ENCODE assay signal across 19 mouse cellular contexts in the genomic region with DNA sequence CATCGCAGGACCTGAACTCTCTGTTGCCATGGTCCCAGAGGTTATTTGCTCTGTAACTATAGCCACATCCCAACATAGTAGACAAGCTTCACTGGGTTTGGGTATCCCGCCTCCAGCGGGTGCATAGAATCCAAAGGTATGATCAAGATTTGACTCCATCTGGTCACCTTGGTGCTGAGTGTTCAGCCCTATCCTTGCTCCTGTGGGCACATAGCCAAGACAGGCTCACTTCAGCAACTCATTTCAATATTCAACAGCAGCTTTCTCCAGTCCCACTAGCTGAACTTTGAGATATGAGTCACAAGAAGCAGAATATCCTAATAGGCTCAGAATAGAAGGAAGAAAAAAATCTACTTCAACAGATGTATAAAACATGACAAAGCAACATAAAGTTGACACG. TPM values are rescaled to one million over a fixed set of nuclear protein-coding genes. Genes with fewer than 3 reads are reported as not detected.
DNase-seq lines count a peak whose midpoint lies in the region; ATAC-seq and TF ChIP-seq lines count a peak whose summit lies in the region.
"Had no signal": no experiment of that assay in that cellular context is flagged by ENCODE, and none has a peak within 500 bp of the region (broad histone marks: within the 10 kb centered on the region; RNA-seq: fewer than 3 reads in every experiment).

No protein-coding gene starts in this region.

- DNase-seq in kidney, adult 2 months, result peak; percentile 35
- no peak for DNase-seq in kidney, adult 11 months
- DNase-seq in kidney, postnatal 0 days (ENCODE audit: low spot score), result peak; percentile 19
- peak; percentile 19 to 37 for DNase-seq in kidney, postnatal 36 days
- no peak for DNase-seq in cerebellum, adult 8-10 months
- no peak for DNase-seq in limb, embryonic 10.5 days (ENCODE audit: low spot score)
- DNase-seq: adrenal gland, adult 8-10 months; adrenal gland, postnatal 36 days; cerebellum, adult 11-12 months; cerebellum, adult 9-11 months; cerebellum, postnatal 36 days; forebrain, postnatal 0 days; gastrocnemius, postnatal 14 days had no signal

- H3K27me3 ChIP-seq in kidney, adult 2 months (replicated peaks; ENCODE audit: control insufficient read depth, insufficient read depth, low read length), result no peaks in the 10 kb centered on the region
- no peaks in the 10 kb centered on the region for H3K27me3 ChIP-seq in intestine, embryonic 15.5 days (replicated peaks)
- no peaks in the 10 kb centered on the region for H3K27me3 ChIP-seq in kidney, postnatal 0 days (ENCODE audit: insufficient read depth, low read length)
- no peaks in the 10 kb centered on the region for H3K27me3 ChIP-seq in limb, embryonic 10.5 days (ENCODE audit: low read depth, poor library complexity, severe bottlenecking)
- H3K27me3 ChIP-seq: CH12.LX; embryonic facial prominence, embryonic 13.5 days; forebrain, embryonic 12.5 days; heart, embryonic 12.5 days had no signal

- H3K4me2 ChIP-seq in intestine, embryonic 15.5 days (replicated peaks), result no peak overlapping the region
- no peak overlapping the region for H3K4me2 ChIP-seq in kidney, postnatal 0 days (ENCODE audit: low read length)
- H3K4me2 ChIP-seq: embryonic facial prominence, embryonic 13.5 days; forebrain, embryonic 12.5 days; heart, embryonic 12.5 days had no signal

- H3K4me3 ChIP-seq in kidney, adult 2 months (ENCODE audit: insufficient read depth, low read depth, low read length), result no peak overlapping the region
- H3K4me3 ChIP-seq in intestine, embryonic 15.5 days (replicated peaks), result no peak overlapping the region
- H3K4me3 ChIP-seq in kidney, postnatal 0 days (replicated peaks; ENCODE audit: low read depth, low read length), result no peak overlapping the region
- H3K4me3 ChIP-seq in limb, embryonic 10.5 days, result no peak overlapping the region
- H3K4me3 ChIP-seq: embryonic facial prominence, embryonic 13.5 days; forebrain, embryonic 12.5 days; heart, embryonic 12.5 days had no signal

- no peak for TF ChIP-seq POLR2A in kidney, adult 2 months (IDR thresholded peaks at IDR 0.05; ENCODE audit: low read depth, low read length)

- H3K9ac ChIP-seq in intestine, embryonic 15.5 days, result no peak overlapping the region
- no peak overlapping the region for H3K9ac ChIP-seq in kidney, postnatal 0 days (ENCODE audit: low read depth, low read length)
- H3K9ac ChIP-seq: embryonic facial prominence, embryonic 13.5 days; forebrain, embryonic 12.5 days; forebrain, postnatal 0 days; heart, embryonic 12.5 days had no signal

- H3K36me3 ChIP-seq in kidney, adult 2 months (ENCODE audit: control insufficient read depth, insufficient read depth, low read length), result no peaks in the 10 kb centered on the region
- no peaks in the 10 kb centered on the region for H3K36me3 ChIP-seq in intestine, embryonic 15.5 days
- H3K36me3 ChIP-seq in kidney, postnatal 0 days (ENCODE audit: insufficient read depth, low read length), result no peaks in the 10 kb centered on the region
- no peaks in the 10 kb centered on the region for H3K36me3 ChIP-seq in limb, embryonic 10.5 days
- H3K36me3 ChIP-seq: embryonic facial prominence, embryonic 13.5 days; forebrain, embryonic 12.5 days; heart, embryonic 12.5 days had no signal

- no peak overlapping the region for H3K27ac ChIP-seq in kidney, adult 2 months (ENCODE audit: insufficient read depth, low read depth, low read length)
- H3K27ac ChIP-seq in intestine, embryonic 15.5 days, result no peak overlapping the region
- no peak overlapping the region for H3K27ac ChIP-seq in kidney, postnatal 0 days
- H3K27ac ChIP-seq in limb, embryonic 10.5 days, result no peak overlapping the region
- H3K27ac ChIP-seq: embryonic facial prominence, embryonic 13.5 days; forebrain, embryonic 12.5 days had no signal

- 71% methylated on average over 4 of the region's 4 CpGs for WGBS in kidney, adult 2 months
- 92% methylated on average over 4 of the region's 4 CpGs for WGBS in intestine, embryonic 15.5 days
- 80% methylated on average over 4 of the region's 4 CpGs for WGBS in kidney, postnatal 0 days
- WGBS in limb, embryonic 10.5 days, result 96% methylated on average over 4 of the region's 4 CpGs

- TF ChIP-seq CTCF in kidney, adult 2 months (conservative IDR thresholded peaks at IDR 0.05; ENCODE audit: insufficient read depth, insufficient read length, low read depth, low read length), result no peak
- TF ChIP-seq CTCF in kidney, postnatal 0 days (IDR thresholded peaks at IDR 0.05; ENCODE audit: low read depth), result no peak

- no peaks in the 10 kb centered on the region for H3K9me3 ChIP-seq in intestine, embryonic 15.5 days
- H3K9me3 ChIP-seq in kidney, postnatal 0 days (replicated peaks; ENCODE audit: low read length), result no peaks in the 10 kb centered on the region
- H3K9me3 ChIP-seq in limb, embryonic 10.5 days (replicated peaks), result no peaks in the 10 kb centered on the region
- H3K9me3 ChIP-seq: embryonic facial prominence, embryonic 13.5 days; forebrain, embryonic 12.5 days; heart, embryonic 12.5 days had no signal

- no peaks in the 10 kb centered on the region for H3K4me1 ChIP-seq in kidney, adult 2 months (ENCODE audit: control insufficient read depth, insufficient read depth, low read length)
- no peaks in the 10 kb centered on the region for H3K4me1 ChIP-seq in intestine, embryonic 15.5 days (replicated peaks)
- no peaks in the 10 kb centered on the region for H3K4me1 ChIP-seq in kidney, postnatal 0 days (replicated peaks; ENCODE audit: insufficient read depth, low read length)
- H3K4me1 ChIP-seq in limb, embryonic 10.5 days, result no peaks in the 10 kb centered on the region
- H3K4me1 ChIP-seq: embryonic facial prominence, embryonic 13.5 days; heart, embryonic 12.5 days had no signal

- peak; percentile 56; the same call in 1 of the 2 replicates for ATAC-seq in intestine, embryonic 15.5 days
- ATAC-seq in kidney, postnatal 0 days (replicated peaks; ENCODE audit: low FRiP score, low read depth), result peak; percentile 54
- ATAC-seq: forebrain, postnatal 0 days; hindbrain, embryonic 16.5 days had no signal

RNA-seq across cellular contexts. Expression of gene Ccdc173, which starts 26.0 kb away (rescaled TPM):
- 0.20 and 0.37 TPM in 2 replicates for polyA plus RNA-seq in kidney, adult 2 months (2012; rRNA removed)
- polyA plus RNA-seq in intestine, embryonic 15.5 days (2015; fragmentation: Nextera tagmentation; extraction: Ambion mirVana), result 1.4 and 1.5 TPM in 2 replicates
- polyA plus RNA-seq in kidney, postnatal 0 days (2015; fragmentation: Nextera tagmentation; extraction: Ambion mirVana), result 2.1 and 2.4 TPM in 2 replicates
- 1.3 and 2.1 TPM in 2 replicates for polyA plus RNA-seq in limb, embryonic 10.5 days (2016; fragmentation: Nextera tagmentation; extraction: Ambion mirVana)

RNA-seq across cellular contexts. Expression of gene Phospho2, which starts 26.1 kb away (rescaled TPM):
- polyA plus RNA-seq in kidney, adult 2 months (2012; rRNA removed), result 24.3 and 50.8 TPM in 2 replicates
- polyA plus RNA-seq in intestine, embryonic 15.5 days (2015; fragmentation: Nextera tagmentation; extraction: Ambion mirVana), result 22.8 and 23.1 TPM in 2 replicates
- 28.2 and 28.5 TPM in 2 replicates for polyA plus RNA-seq in kidney, postnatal 0 days (2015; fragmentation: Nextera tagmentation; extraction: Ambion mirVana)
- 22.0 and 27.1 TPM in 2 replicates for polyA plus RNA-seq in limb, embryonic 10.5 days (2016; fragmentation: Nextera tagmentation; extraction: Ambion mirVana)

RNA-seq across cellular contexts. Expression of gene Ppig, which starts 41.0 kb away (rescaled TPM):
- 2.9 and 3.6 TPM in 2 replicates for polyA plus RNA-seq in kidney, adult 2 months (2012; rRNA removed)
- polyA plus RNA-seq in intestine, embryonic 15.5 days (2015; fragmentation: Nextera tagmentation; extraction: Ambion mirVana), result 122 and 151 TPM in 2 replicates
- 145 and 149 TPM in 2 replicates for polyA plus RNA-seq in kidney, postnatal 0 days (2015; fragmentation: Nextera tagmentation; extraction: Ambion mirVana)
- polyA plus RNA-seq in limb, embryonic 10.5 days (2016; fragmentation: Nextera tagmentation; extraction: Ambion mirVana), result 109 and 135 TPM in 2 replicates

RNA-seq across cellular contexts. Expression of gene Fastkd1, which starts 50.0 kb away (rescaled TPM):
- polyA plus RNA-seq in kidney, adult 2 months (2012; rRNA removed), result 9.3 and 11.2 TPM in 2 replicates
- 11.6 and 12.3 TPM in 2 replicates for polyA plus RNA-seq in intestine, embryonic 15.5 days (2015; fragmentation: Nextera tagmentation; extraction: Ambion mirVana)
- 10.3 and 11.2 TPM in 2 replicates for polyA plus RNA-seq in kidney, postnatal 0 days (2015; fragmentation: Nextera tagmentation; extraction: Ambion mirVana)
- 15.0 and 15.9 TPM in 2 replicates for polyA plus RNA-seq in limb, embryonic 10.5 days (2016; fragmentation: Nextera tagmentation; extraction: Ambion mirVana)

RNA-seq across cellular contexts. Expression of gene Klhl23, which starts 58.4 kb away (rescaled TPM):
- 0.57 and 1.1 TPM in 2 replicates for polyA plus RNA-seq in kidney, adult 2 months (2012; rRNA removed)
- 33.3 and 37.2 TPM in 2 replicates for polyA plus RNA-seq in intestine, embryonic 15.5 days (2015; fragmentation: Nextera tagmentation; extraction: Ambion mirVana)
- polyA plus RNA-seq in kidney, postnatal 0 days (2015; fragmentation: Nextera tagmentation; extraction: Ambion mirVana), result 14.2 and 15.4 TPM in 2 replicates
- 24.8 and 30.8 TPM in 2 replicates for polyA plus RNA-seq in limb, embryonic 10.5 days (2016; fragmentation: Nextera tagmentation; extraction: Ambion mirVana)

Comparison
In these comparisons a context has a peak if more than half of its experiments do, and no peak if none do; other contexts are left out.
1. DNase-seq: peak in kidney, adult 2 months (single experiment), kidney, postnatal 0 days (single experiment) and kidney, postnatal 36 days (2 of 2); none in kidney, adult 11 months (single experiment), cerebellum, adult 8-10 months (single experiment) and limb, embryonic 10.5 days (single experiment).
2. RNA of gene Ppig, which starts 41.0 kb away (polyA plus RNA-seq): 122 to 151 TPM in intestine, embryonic 15.5 days, 145 to 149 TPM in kidney, postnatal 0 days and 109 to 135 TPM in limb, embryonic 10.5 days; 2.9 to 3.6 TPM in kidney, adult 2 months; every median in the first group is over 10 times any median in the second.